Mouse (Mus musculus) heart, adult 2 months (tissue): ENCODE measurements at regions not wholly inside any gene's neighbourhood (a gene's known extent, or its start where the extent isn't known, plus 50 kb on each side); places are given as distances from the start of the nearest gene placed in this dataset.

Source experiments
- CTCF ChIP-seq: fragments of 200-600 bp; IDR thresholded peaks from 2 replicates; pipeline ENCODE4 v1.8.1; 2022; ENCODE audit warnings: antibody characterized with exemption, mild to moderate bottlenecking, moderate library complexity
- EP300 ChIP-seq: fragments of 200-500 bp; IDR thresholded peaks from 2 replicates; pipeline ENCODE4 v1.6.1; 2011; ENCODE audit warnings: low read depth, low read length, control low read depth; ENCODE audit not compliant: insufficient read depth
- POLR2A ChIP-seq: fragments of 200-500 bp; IDR thresholded peaks from 2 replicates; pipeline ENCODE4 v1.6.1; 2011; ENCODE audit warnings: mild to moderate bottlenecking, low read depth, low read length, control low read depth; ENCODE audit not compliant: insufficient read depth

- no peak for TF ChIP-seq CTCF
- no peak for TF ChIP-seq POLR2A
- no peak for TF ChIP-seq EP300
Observed at GRCm38 (mm10) chr10:111882521-111882920, 89.9 kb upstream of the Krr1 start.
